Mouse (Mus musculus): ENCODE data around the gene Ntng1.

GRCm38 (mm10) chr3:110000349-110000748, 143.5 kb downstream of the Ntng1 start:
- TF ChIP-seq CTCF (IDR thresholded peaks at IDR 0.05; ENCODE audit: low read depth, low read length) (no peak), POLR2A (IDR thresholded peaks at IDR 0.05; ENCODE audit: insufficient read depth, low read length) (no peak), EP300 (IDR thresholded peaks at IDR 0.05; ENCODE audit: insufficient read depth, low read depth, low read length) (no peak)
